Mouse (Mus musculus) inflammation-experienced regulatory T-cells, adult 6 months (primary cell): ENCODE measurements around the gene Ntsr2. TPM values are rescaled to one million over a fixed set of nuclear protein-coding genes. Genes with fewer than 3 reads are reported as not detected.
"Not testable (repeated sequence)": the region's sequence is repeated elsewhere in the genome, so short reads cannot be mapped to it uniquely, and the experiment has no call there.

Experiments used
- ATAC-seq: one replicate; pipeline ENCODE4 v1.8.0; 2017
- polyA plus RNA-seq, 3 experiments: library from polyadenylated mRNA; unstranded; fragments of 100-300 nt; shearing (Covaris generic); gene quantifications; one replicate each; pipeline ENCODE4 v1.2.1; 2017

Gene Ntsr2
- polyA plus RNA-seq, 3 experiments from 2014 or later = not detected

DNA sequence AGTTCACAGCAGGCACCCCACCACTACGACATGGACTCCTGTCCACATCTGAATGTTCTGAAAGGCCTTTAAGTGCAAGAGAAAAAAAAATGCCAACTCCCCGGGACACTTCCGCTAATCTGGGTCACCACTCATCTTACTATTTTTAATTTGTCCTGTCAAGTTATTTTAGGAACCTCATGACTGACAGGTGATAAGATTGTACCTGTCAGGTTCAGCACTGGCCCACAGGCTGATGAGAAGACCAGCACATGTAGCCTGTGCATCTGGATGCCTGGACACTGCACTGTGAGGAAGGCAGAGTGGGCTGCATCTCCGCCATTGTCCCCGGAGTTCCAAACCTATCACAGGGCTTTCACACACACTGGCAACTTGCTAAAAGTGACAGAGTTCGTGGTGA lies 3.4 kb upstream of the Ntsr2 start:
- ATAC-seq = no peak

DNA sequence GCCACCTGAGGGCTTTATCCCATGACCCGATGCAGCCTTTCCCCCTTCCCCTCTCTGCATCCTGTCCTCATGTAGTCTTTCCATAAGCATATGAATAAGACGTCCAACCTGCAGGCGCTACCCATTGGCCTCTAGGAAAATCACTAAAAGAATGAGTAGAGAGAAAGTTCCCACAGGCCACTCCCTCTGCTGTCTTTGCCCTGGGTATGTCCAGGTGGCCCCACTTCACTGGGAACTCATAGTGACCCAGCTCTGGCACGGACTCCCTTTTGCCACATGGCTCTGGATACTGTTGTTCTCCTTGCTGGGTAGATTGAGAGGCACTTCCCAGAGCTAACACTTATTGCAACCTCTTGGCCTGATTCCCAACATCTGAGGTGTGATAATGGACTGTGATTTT lies 2.4 kb downstream of the Ntsr2 start:
- ATAC-seq = no peak

DNA sequence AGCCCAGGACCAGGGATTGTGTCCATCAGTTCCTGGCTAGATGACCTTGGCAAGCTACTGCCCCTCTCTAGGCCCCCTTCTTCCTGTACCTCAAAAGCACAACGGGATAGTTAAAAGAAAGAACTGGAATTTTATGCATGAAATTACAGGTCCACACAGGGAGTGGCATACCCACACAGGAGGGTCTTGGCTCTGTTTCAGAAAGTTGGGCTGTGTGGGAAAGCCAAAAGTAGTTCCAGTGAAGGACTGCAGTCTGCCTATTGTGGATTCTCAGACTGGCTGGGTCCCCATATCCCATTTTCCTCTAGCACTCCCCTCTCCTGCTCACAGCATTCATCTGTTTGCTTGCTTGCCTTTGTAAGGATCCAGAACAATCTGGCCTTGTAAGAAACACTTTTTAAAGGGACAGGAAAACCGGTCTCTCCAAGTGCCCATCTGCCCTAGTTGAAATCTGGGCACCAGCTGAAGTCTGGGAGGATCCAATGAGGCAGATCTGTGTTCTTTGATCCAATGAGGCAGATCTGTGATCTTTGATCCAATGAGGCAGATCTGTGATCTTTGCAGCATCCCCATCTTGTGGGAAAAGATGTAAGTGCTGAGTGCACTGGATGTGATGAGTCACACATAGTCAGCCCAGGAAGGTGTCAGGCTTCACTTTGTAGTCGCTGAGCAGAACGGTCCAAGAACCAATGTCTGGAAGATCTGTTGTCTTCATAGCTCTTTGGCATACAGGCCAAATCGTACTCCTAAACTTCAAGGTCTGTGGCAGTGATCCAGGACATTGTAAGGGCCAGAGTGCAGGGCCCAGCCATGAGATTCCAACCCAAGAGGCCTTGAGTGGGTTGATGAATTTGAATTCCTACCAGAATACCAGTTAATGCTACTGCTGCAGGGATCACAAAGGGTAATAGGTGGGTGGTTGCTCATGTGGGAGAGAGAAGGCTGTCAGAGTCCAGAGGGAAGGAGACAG lies 4.0 kb downstream of the Ntsr2 start:
- no peak for ATAC-seq

DNA sequence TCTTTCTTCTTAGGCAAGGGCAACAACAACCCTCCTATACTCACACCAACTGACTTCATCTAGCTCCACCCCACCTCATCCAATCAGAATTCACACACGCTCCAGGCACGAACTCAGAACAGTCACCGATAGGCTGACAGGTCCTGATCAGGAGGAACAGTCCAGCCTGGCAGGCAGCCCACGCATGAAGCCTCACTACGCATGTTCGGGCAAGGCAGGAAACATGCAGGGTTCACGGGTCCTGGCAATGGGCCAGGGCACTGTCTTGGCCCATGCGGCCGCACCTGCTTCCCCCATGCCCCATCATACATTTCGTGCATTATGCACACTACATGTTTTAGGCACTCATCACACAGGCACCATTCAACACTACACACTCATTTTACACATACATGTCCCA lies 8.3 kb downstream of the Ntsr2 start:
- ATAC-seq = no peak

DNA sequence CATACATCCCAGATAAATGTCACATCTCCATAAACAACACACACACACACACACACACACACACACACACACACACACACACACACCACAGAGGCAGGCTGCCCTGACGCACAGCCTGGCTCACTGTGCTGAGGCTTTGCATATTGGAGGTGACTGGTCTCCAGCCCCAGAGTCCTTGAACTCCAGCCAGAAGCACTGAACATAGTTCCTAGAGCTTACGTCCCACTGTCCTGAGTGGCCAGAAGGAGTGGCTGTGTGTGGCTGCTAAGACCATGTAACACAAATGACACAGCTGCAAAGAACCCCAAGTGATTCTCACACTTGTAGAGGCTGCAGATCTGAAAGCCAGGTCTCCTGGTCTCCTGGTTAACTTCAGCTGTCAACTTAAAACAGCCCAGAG lies 8.8 kb downstream of the Ntsr2 start:
- ATAC-seq = no peak

DNA sequence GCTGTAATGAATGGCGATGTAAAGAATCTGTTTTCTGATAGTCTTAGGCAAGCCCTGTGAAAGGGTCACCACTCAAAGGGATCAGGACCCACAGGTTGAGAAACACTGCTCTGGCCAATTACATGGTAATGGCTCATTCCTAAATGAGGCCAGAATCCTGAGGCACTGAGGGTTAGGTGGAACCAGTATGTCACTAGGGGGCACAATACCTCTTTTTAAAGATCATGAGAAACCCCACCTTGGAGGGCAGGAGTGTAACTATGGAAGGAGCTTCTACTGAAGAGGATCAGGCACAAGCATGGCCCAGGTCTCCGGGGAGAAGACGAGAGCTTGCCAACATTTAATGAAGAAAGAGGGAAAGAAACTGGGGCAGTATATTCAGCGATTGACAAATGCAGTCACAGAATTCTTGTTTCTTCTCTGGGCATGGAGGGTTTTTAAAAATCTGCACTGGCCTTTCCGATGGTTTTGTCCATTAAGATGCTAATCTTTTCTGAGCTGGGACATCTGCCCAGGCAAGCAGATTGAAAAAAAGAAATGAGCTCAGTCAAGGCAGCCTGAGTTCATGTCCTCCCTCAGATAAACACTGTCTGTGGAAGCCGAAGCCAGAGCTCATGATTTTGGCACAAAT lies 9.9 kb downstream of the Ntsr2 start:
- no peak for ATAC-seq

DNA sequence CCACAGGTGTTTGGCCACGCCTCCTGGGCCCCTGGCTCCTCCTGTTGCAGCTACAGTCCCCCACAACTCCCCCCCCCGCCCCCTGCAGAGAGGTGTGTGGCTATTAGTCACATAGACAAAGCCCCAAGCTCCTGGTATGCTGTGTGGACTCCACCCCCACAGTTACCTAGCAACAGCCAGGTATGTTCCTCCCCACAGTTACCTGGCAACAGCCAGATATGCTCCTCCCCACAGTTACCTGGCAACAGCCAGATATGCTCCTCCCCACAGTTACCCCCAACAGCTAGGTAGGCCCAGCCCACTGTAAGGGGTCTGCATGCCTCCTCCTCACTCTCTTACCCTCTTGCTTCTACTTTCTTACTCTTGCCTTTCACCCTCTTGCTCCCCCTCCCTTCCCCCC lies 11.8 kb downstream of the Ntsr2 start:
- ATAC-seq = no peak

DNA sequence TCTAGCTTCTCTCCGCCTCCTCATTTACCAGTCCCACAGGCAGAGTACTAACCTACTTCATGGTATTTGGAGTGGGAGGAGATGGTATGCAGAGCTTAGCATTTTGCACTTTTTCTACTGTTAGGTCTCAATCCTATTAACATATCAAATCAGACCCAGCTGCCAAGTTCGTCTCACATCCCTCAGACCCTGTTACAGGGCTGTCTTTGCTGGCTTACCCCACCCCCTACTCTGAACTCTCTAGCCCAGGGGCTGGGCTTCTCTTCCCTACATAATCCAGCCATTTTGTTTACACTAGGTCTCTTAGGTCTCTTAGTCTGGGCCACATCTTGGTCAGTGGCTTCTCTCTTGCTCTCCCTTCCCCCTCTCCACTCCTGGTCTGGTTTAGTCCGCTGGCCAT lies 16.0 kb downstream of the Ntsr2 start:
- ATAC-seq = no peak

DNA sequence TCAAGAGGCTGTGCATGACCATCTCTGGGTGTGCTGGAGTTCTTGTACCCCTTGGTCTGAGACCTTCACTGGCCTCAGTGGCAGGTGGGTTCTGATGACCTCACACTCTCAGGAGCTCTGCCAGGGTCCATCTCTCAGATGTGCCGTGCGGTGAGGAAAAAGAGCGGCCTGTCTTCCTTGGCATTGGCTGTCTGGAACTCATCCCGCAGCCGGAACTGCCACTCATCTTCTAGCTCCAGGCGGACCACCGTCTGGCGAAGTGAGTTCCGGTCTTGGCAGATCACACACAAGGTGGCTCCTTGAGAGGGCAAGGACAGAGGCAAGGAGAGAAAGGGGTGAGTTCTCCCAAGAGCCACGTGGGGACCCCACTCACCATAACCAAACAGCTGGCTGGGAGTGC lies 19.1 kb downstream of the Ntsr2 start:
- ATAC-seq = no peak

DNA sequence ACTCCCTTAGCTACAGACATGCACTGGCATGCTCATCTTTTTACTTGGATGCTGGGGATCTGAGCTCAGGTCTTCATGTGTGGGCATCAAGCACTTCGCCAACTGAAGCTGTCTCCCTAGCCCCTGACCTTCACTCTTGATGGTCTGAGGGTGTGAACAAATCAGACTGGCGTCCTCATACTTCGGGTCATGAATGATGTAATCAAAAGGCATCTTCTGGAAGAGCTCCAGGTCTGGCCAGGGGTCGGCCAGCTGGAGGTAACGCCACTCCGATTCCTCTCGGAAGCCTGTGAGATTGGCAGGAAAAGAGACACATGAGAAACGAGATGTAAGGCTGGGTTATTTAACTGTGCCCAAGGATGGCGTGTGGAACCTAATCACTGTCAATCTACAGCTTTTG lies 37.4 kb downstream of the Ntsr2 start:
- ATAC-seq = no peak

DNA sequence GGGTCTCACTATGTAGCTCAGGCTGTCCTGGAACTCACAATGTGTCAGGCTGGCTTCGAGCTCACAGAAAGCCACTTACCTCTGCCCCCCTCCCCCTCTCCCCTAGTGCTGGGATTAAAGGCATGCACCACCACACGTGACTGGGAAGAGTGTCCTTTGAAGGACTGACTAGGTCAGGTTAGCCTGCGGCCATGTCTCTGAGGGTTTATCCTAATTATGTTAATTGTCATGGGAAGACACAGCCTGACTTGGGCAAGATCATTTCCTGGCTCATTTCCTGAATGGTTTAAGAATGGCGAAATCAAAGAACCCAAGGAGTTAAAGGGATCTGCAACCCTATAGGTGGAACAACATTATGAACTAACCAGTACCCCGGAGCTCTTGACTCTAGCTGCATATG lies 41.6 kb downstream of the Ntsr2 start:
- no peak for ATAC-seq

DNA sequence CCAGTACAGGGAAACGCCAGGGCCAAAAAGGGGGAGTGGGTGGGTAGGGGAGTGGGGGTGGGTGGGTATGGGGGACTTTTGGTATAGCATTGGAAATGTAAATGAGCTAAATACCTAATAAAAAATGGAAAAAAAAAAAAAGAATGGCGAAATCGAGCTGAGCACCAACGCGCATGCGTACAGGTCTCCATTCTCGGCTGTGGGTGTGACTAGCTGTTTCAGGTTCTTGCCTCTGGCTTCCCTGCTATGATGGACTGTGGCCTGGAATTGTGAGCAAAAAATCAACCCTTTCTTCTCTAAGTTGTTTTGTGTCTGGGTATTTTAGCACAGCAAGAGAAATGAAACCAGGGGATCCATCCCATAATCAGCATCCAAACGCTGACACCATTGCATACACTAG lies 42.1 kb downstream of the Ntsr2 start:
- ATAC-seq = not testable (repeated sequence)

DNA sequence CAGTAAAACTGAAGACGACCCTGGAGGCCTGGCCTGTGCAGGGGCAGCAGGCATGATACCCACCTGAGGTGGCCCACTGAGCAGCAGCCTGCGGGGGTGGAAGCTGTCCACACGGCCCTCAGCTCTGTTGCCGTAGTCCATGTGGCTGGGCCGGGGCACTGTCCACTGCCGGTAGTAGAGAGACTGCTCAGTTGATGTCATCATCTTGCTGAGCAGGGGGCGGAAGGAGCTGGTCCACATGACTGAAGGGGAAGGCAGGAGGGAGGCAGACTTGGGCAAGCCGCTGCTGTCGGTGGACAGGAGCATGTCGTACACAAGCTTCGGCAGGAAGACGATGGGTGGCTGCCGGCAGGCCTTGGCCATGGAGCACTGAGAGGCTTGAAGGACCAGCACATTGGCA lies 43.0 kb downstream of the Ntsr2 start:
- no peak for ATAC-seq

DNA sequence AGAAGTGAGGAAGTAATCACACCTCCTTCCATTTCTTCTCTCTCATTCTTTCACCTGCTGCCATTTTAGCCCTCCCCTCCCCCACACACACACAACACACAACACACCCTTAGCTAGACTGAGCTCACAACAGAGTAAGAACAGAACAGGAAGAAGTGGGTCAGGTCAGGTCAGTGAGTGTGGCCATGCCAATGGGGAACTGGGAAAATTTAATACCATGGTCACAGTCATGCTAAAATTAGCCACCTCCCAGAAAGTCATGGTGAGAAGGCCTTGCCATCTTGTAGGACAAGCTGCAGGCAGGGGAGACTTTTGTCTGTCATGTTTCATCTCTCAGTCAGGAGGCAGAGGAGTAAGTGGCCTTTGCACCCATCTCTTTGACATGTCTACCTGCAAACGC lies 45.5 kb downstream of the Ntsr2 start:
- no peak for ATAC-seq

Other genes with a start within 250 kb of the Ntsr2 start
- gene Lpin1, start 42.4 kb upstream of the Ntsr2 start, polyA plus RNA-seq = 10 to 100 TPM in 2 of 3 experiments, 1 to 10 TPM in 1; 9.4 to 29.1 (median 16.7) TPM
- gene Greb1, start 147.5 kb downstream of the Ntsr2 start, polyA plus RNA-seq = 1 to 10 TPM in 1 of 3 experiments, under 1 TPM in 1, not detected in 1; 0.36 to 1.1 TPM
- 1 to 10 TPM; 3.0 to 5.1 (median 5.0) TPM for gene E2f6, start 157.6 kb downstream of the Ntsr2 start, polyA plus RNA-seq
- 10 to 100 TPM; 12.8 to 16.2 (median 15.6) TPM for gene Rock2, start 241.5 kb downstream of the Ntsr2 start, polyA plus RNA-seq